Mouse (Mus musculus) neural tube, embryonic 15.5 days (tissue): ENCODE results near the gene Prkar1b. TPM values are rescaled to one million over a fixed set of nuclear protein-coding genes. Genes with fewer than 3 reads are reported as not detected.

ENCODE experiments used
- ATAC-seq: fragments of 200-750 bp; cut with Nextera tagmentation; 2 replicates; pipeline ENCODE4 v1.8.0; 2017; ENCODE audit warnings: mild to moderate bottlenecking, moderate TSS enrichment, moderate library complexity; ENCODE audit not compliant: low FRiP score
- H3K27ac ChIP-seq: fragments of 300-500 bp; sonication (generic); replicated peaks from 2 replicates; pipeline ENCODE4 v1.5.1; 2015; ENCODE audit warnings: mild to moderate bottlenecking, inconsistent platforms
- H3K27me3 ChIP-seq: fragments of 300-500 bp; sonication (generic); replicated peaks from 2 replicates; pipeline ENCODE4 v1.6.1; 2015; ENCODE audit warnings: inconsistent platforms
- H3K36me3 ChIP-seq: fragments of 300-500 bp; sonication (generic); 2 replicates; pipeline ENCODE4 v1.6.1; 2015; ENCODE audit warnings: inconsistent platforms
- H3K4me1 ChIP-seq: fragments of 300-500 bp; sonication (generic); 2 replicates; pipeline ENCODE4 v1.6.1; 2015; ENCODE audit warnings: inconsistent platforms
- H3K4me2 ChIP-seq: fragments of 300-500 bp; sonication (generic); 2 replicates; pipeline ENCODE4 v1.6.1; 2015; ENCODE audit warnings: inconsistent platforms, mild to moderate bottlenecking, moderate library complexity
- H3K4me3 ChIP-seq: fragments of 300-500 bp; sonication (generic); replicated peaks from 2 replicates; pipeline ENCODE4 v1.5.1; 2015; ENCODE audit warnings: mild to moderate bottlenecking, inconsistent platforms
- H3K9ac ChIP-seq: fragments of 300-500 bp; sonication (generic); replicated peaks from 2 replicates; pipeline ENCODE4 v1.6.1; 2015; ENCODE audit warnings: mild to moderate bottlenecking, inconsistent platforms
- H3K9me3 ChIP-seq: fragments of 300-500 bp; sonication (generic); replicated peaks from 2 replicates; pipeline ENCODE4 v1.6.1; 2016; ENCODE audit warnings: inconsistent platforms
- WGBS: fragments of 180-500 bp; shearing (Covaris S2); methylation state at CpG from one replicate; pipeline ENCODE4 v1.1.7; 2015; ENCODE audit warnings: mixed read lengths; 5-methylcytosine and 5-hydroxymethylcytosine counted together
- polyA plus RNA-seq: library from polyadenylated mRNA; unstranded; fragments of >200 nt; fragmentation: Nextera tagmentation; extraction: Ambion mirVana; gene quantifications from 2 replicates; pipeline ENCODE4 v1.2.1, GENCODE M21; 2015

Gene Prkar1b
- 272 and 321 TPM in 2 replicates for polyA plus RNA-seq

GRCm38 (mm10) chr5:139149681-139150602, at the start of gene Prkar1b, which contains the start of gene Dnaaf5:
Gene Prkar1b (minus strand): TSS chr5:139150001.
Gene Dnaaf5 (plus strand): TSS chr5:139150223.
- peak within 1 kb of the TSS; percentile 89 for H3K4me3 ChIP-seq
- under 1% methylated on average over 85 of the region's 87 CpGs for WGBS
- ATAC-seq, result peak; percentile 96

GRCm38 (mm10) chr5:139199636-139199994, 49.8 kb upstream of the Prkar1b start:
- H3K36me3 ChIP-seq, result no peaks in the 10 kb centered on the region
- H3K4me3 ChIP-seq, result peak overlapping the region; percentile 88
- 28% methylated on average over 2 of the region's 2 CpGs for WGBS
- H3K4me2 ChIP-seq, result peak overlapping the region; percentile 82
- peaks cover 26% of the 10 kb centered on the region for H3K4me1 ChIP-seq
- H3K27ac ChIP-seq, result peak overlapping the region; percentile 88
- no peaks in the 10 kb centered on the region for H3K9me3 ChIP-seq
- no peak for ATAC-seq
- H3K9ac ChIP-seq, result peak overlapping the region; percentile 69
- no peaks in the 10 kb centered on the region for H3K27me3 ChIP-seq

More at GRCm38 (mm10) chr5:139149681-139150602, at the start of gene Prkar1b, which contains the start of gene Dnaaf5:
- peak within 1 kb of the TSS; percentile 94 for H3K4me2 ChIP-seq
- peaks cover 34% of the 10 kb centered on the region for H3K36me3 ChIP-seq
- H3K9ac ChIP-seq, result peak within 1 kb of the TSS; percentile 72
- H3K27ac ChIP-seq, result peak within 1 kb of the TSS; percentile 87
- H3K27me3 ChIP-seq, result no peaks in the 10 kb centered on the region
- H3K4me1 ChIP-seq, result peaks cover 25% of the 10 kb centered on the region
- no peaks in the 10 kb centered on the region for H3K9me3 ChIP-seq

- Histone ChIP-seq H3K9me3 (no peaks in the 10 kb centered on the region), H3K27ac (no peak overlapping the region), H3K4me1 (peaks cover 22% of the 10 kb centered on the region), H3K4me2 (no peak overlapping the region), H3K4me3 (no peak overlapping the region), H3K36me3 (no peaks in the 10 kb centered on the region), H3K27me3 (no peaks in the 10 kb centered on the region), H3K9ac (no peak overlapping the region)
- no peak for ATAC-seq
- WGBS, result 84% methylated on average over 3 of the region's 3 CpGs
Measured at GRCm38 (mm10) chr5:139198779-139199178, 49.0 kb upstream of the Prkar1b start.

DNA sequence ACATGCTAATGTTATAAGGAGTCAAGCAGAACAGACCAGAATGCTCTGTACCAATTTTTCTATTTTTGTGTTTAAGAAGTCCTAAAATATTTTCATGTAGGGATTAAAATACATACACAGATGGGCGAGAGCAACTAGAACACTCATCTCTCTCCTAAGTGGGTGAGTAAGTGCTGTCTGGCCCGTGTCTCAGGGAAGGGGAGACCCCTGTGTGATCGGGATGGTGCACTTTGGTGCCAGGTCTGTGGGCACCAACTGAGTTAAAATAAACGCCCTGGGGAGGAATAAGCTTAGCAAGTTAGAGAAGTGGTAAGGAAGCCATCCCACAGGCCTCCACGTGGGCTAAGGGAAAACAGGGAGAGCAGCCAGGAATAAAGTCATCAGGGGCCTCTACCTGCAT, 41.2 kb upstream of the Prkar1b start:
- Histone ChIP-seq H3K4me1 (peaks cover 2% of the 10 kb centered on the region; the same call in 1 of the 2 replicates), H3K4me3 (no peak overlapping the region), H3K9me3 (no peaks in the 10 kb centered on the region), H3K4me2 (no peak overlapping the region), H3K36me3 (peaks cover 19% of the 10 kb centered on the region), H3K9ac (no peak overlapping the region), H3K27me3 (no peaks in the 10 kb centered on the region), H3K27ac (no peak overlapping the region)
- no peak for ATAC-seq
- WGBS, result 78% methylated on average over 5 of the region's 5 CpGs

GRCm38 (mm10) chr5:139189726-139190125, 39.9 kb upstream of the Prkar1b start:
- Histone ChIP-seq H3K4me1 (peaks cover 10% of the 10 kb centered on the region), H3K4me3 (no peak overlapping the region), H3K4me2 (no peak overlapping the region), H3K36me3 (peaks cover 30% of the 10 kb centered on the region), H3K9ac (no peak overlapping the region), H3K9me3 (no peaks in the 10 kb centered on the region), H3K27ac (no peak overlapping the region), H3K27me3 (no peaks in the 10 kb centered on the region)
- ATAC-seq, result no peak
- WGBS, result 95% methylated on average over 5 of the region's 5 CpGs

GRCm38 (mm10) chr5:139184897-139185296, 35.1 kb upstream of the Prkar1b start:
- ATAC-seq, result no peak
- Histone ChIP-seq H3K4me3 (no peak overlapping the region), H3K9ac (no peak overlapping the region), H3K27me3 (no peaks in the 10 kb centered on the region), H3K4me2 (no peak overlapping the region), H3K9me3 (no peaks in the 10 kb centered on the region), H3K27ac (no peak overlapping the region), H3K4me1 (peaks cover 10% of the 10 kb centered on the region), H3K36me3 (peaks cover 68% of the 10 kb centered on the region)
- WGBS, result 93% methylated on average over 4 of the region's 4 CpGs

DNA sequence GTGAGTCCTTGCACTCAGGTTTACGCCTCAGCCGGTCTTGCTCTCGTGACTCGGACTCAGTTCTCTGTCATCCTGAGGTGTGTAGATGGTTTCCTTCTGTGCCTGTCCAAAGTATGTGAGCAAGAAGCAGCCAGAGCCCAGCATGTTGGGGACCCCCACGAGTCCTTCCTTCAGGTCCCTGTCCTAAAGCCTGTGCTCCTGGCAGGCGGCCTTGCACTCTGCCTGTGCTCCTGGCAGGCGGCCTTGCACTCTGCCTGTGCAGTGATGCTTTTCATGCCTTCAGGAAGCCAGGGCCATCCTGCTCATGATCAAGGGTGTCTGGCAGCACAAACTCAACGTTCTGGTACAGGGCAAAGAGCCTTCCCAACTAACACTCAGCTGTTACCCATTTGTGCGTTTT, 33.8 kb upstream of the Prkar1b start:
- WGBS, result 94% methylated on average over 9 of the region's 9 CpGs
- H3K4me1 ChIP-seq, result peaks cover 10% of the 10 kb centered on the region
- H3K9ac ChIP-seq, result no peak overlapping the region
- no peak overlapping the region for H3K4me3 ChIP-seq
- ATAC-seq, result no peak
- no peaks in the 10 kb centered on the region for H3K9me3 ChIP-seq
- no peak overlapping the region for H3K27ac ChIP-seq
- no peak overlapping the region for H3K4me2 ChIP-seq
- H3K36me3 ChIP-seq, result peaks cover 76% of the 10 kb centered on the region
- H3K27me3 ChIP-seq, result no peaks in the 10 kb centered on the region

- Histone ChIP-seq H3K4me3 (no peak overlapping the region), H3K27ac (no peak overlapping the region), H3K4me1 (peaks cover 10% of the 10 kb centered on the region), H3K9ac (no peak overlapping the region), H3K36me3 (peaks cover 81% of the 10 kb centered on the region), H3K9me3 (no peaks in the 10 kb centered on the region), H3K4me2 (no peak overlapping the region), H3K27me3 (no peaks in the 10 kb centered on the region)
- 87% methylated on average over 2 of the region's 2 CpGs for WGBS
- ATAC-seq, result no peak
Measured at GRCm38 (mm10) chr5:139183131-139183530, 33.3 kb upstream of the Prkar1b start.

- Histone ChIP-seq H3K27me3 (no peaks in the 10 kb centered on the region), H3K4me1 (peaks cover 17% of the 10 kb centered on the region), H3K9ac (no peak overlapping the region), H3K4me2 (no peak overlapping the region), H3K4me3 (no peak overlapping the region), H3K36me3 (peaks cover 55% of the 10 kb centered on the region), H3K9me3 (no peaks in the 10 kb centered on the region), H3K27ac (no peak overlapping the region)
- peak; percentile 80; the same call in 1 of the 2 replicates for ATAC-seq
- 29% methylated on average over 11 of the region's 11 CpGs for WGBS
Measured at GRCm38 (mm10) chr5:139178895-139179631, 29.3 kb upstream of the Prkar1b start.

DNA sequence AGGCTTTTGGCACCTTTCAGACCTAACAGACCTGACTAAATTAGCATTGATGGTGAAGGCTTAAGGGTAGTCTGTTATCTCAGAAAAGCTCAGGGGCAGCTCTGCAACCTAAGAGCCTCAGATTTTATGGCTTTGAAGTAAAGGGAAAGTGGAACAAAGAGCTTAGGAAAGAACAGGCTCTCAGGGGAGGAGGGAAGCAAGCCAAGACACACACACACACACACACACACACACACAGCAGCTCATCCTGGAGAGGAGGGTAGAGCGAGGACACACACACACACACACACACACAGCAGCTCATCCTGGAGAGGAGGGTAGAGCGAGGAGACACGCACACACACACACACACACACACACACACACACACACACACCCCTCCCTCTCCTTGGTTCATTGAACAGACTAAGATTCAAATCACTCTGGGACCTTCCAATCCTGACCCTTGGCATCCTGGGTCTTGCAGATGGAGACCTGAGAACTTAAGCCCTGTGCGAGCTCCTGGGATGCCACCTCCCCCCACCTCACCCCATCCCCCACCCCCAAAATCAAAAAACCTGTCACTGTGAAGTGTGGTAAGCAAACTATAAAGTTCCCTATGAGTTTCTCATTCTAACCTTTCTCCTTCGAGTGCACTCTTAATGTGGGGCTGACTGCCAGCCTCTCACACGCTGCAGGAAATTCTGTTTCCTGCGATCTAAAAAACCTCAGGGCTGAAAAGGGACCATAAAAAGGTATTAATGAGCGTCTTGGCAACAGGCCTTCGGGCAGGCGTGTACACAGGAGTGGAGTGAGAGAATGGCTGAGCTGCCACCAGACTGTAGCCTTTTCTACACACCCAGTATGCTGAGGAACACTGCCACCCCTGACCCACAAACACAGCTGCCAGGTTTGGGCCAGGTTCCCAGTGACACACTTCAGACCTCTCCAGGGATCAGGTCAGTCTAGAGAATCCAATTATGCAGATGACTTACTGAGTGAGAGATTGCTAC, 25.1 kb upstream of the Prkar1b start:
- 12% methylated on average over 10 of the region's 10 CpGs for WGBS

More for the DNA sequence above, 25.1 kb upstream of the Prkar1b start:
- peak; percentile 48 for ATAC-seq
- no peak overlapping the region for H3K4me3 ChIP-seq
- H3K9me3 ChIP-seq, result no peaks in the 10 kb centered on the region
- no peak overlapping the region for H3K4me2 ChIP-seq
- peaks cover 21% of the 10 kb centered on the region for H3K4me1 ChIP-seq
- H3K36me3 ChIP-seq, result peaks cover 53% of the 10 kb centered on the region
- peak overlapping the region; percentile 14 for H3K27ac ChIP-seq
- no peaks in the 10 kb centered on the region for H3K27me3 ChIP-seq
- H3K9ac ChIP-seq, result 0 out of 2 replicates have a peak overlapping the region, but pooled peaks have one; percentile 10
